Mouse (Mus musculus): Measurements from ENCODE around the gene Esrrg.

Esrrg gene

GRCm38 (mm10) chr1:187608261-187608921, at the start of gene Esrrg:
TSS of gene Esrrg (plus strand) at chr1:187608791.
- DNase-seq = peak; percentile 48

- no peak for DNase-seq
Measured at GRCm38 (mm10) chr1:187583982-187584381, 24.6 kb upstream of the Esrrg start.

- DNase-seq = peak; percentile 14
Measured at GRCm38 (mm10) chr1:187586541-187587075, 22.0 kb upstream of the Esrrg start.

GRCm38 (mm10) chr1:187602942-187603341, 5.6 kb upstream of the Esrrg start:
- no peak for DNase-seq

GRCm38 (mm10) chr1:187604063-187604484, 4.5 kb upstream of the Esrrg start:
- peak; percentile 34 for DNase-seq

GRCm38 (mm10) chr1:187604691-187605310, 3.8 kb upstream of the Esrrg start:
- DNase-seq = peak; percentile 47

- peak; percentile 74 for DNase-seq
Measured at GRCm38 (mm10) chr1:187605391-187606270, 3.0 kb upstream of the Esrrg start.

GRCm38 (mm10) chr1:187606271-187607040, 2.1 kb upstream of the Esrrg start:
- peak; percentile 11 for DNase-seq

GRCm38 (mm10) chr1:187607065-187608047, 1.2 kb upstream of the Esrrg start:
- peak; percentile 25 for DNase-seq

- DNase-seq = peak; percentile 72
Measured at GRCm38 (mm10) chr1:187609021-187609852, 646 bp downstream of the Esrrg start.

GRCm38 (mm10) chr1:187609853-187610230, 1.3 kb downstream of the Esrrg start:
- peak; percentile 21 for DNase-seq

GRCm38 (mm10) chr1:187610336-187610948, 1.9 kb downstream of the Esrrg start:
- no peak for DNase-seq

GRCm38 (mm10) chr1:187611925-187612324, 3.3 kb downstream of the Esrrg start:
- peak; percentile 16 for DNase-seq

GRCm38 (mm10) chr1:187613277-187613676, 4.7 kb downstream of the Esrrg start:
- no peak for DNase-seq

GRCm38 (mm10) chr1:187623981-187624380, 15.4 kb downstream of the Esrrg start:
- no peak for DNase-seq

- DNase-seq = no peak
Measured at GRCm38 (mm10) chr1:187630361-187630760, 21.8 kb downstream of the Esrrg start.

GRCm38 (mm10) chr1:187631486-187631885, 22.9 kb downstream of the Esrrg start:
- DNase-seq = no peak

GRCm38 (mm10) chr1:187645258-187645657, 36.7 kb downstream of the Esrrg start:
- DNase-seq = no peak

- DNase-seq = no peak
Measured at GRCm38 (mm10) chr1:187648551-187648950, 40.0 kb downstream of the Esrrg start.

- no peak for DNase-seq
Measured at GRCm38 (mm10) chr1:187649871-187650270, 41.3 kb downstream of the Esrrg start.
